Mouse (Mus musculus) spleen, adult 2 months (tissue): Measurements from ENCODE around the gene Nme2.

ENCODE experiments used
- CTCF ChIP-seq: fragments of 200-500 bp; IDR thresholded peaks from 2 replicates; pipeline ENCODE4 v1.5.1; 2011; ENCODE audit warnings: mild to moderate bottlenecking, inconsistent platforms; ENCODE audit not compliant: insufficient read depth, insufficient read length, insufficient replicate concordance; ENCODE audit errors: extremely low read depth
- POLR2A ChIP-seq: fragments of 200-500 bp; IDR thresholded peaks from 2 replicates; pipeline ENCODE4 v1.6.1; 2011; ENCODE audit warnings: low read depth, low read length, inconsistent platforms

- TF ChIP-seq CTCF = no peak
- TF ChIP-seq POLR2A = no peak
Observed at GRCm38 (mm10) chr11:93907839-93908238, 48.2 kb downstream of the Nme2 start.
